In the genomic region with DNA sequence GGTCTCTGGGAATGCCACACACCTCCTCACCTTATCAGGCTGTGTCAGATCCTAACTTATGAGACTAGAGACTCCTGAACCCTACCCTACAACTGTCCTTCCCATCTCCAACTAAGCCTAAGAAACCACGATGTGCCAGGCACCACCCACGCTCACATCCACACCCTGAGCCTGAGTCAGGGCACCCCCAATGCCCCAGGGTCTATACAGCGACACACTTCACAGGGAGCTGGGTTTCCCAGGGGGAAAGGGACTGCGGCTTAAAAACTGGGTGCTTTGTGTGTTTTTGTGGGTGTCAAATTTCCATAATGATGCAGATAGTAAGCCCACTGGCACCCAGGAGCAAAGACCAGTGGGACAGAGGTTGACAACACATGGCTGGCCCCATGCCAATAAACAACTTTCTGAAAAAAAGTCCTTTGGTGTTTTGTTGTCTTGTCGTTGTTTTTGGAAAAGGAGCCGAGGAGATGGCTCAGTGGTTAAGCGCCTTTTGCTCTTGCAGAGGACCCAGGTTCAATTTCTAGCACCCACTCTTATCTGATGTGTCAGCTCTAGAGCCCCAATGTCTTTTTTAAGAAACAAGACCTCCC, we compare ENCODE assay signal across 9 mouse cellular contexts. TPM values are rescaled to one million over a fixed set of nuclear protein-coding genes. Genes with fewer than 3 reads are reported as not detected.
DNase-seq lines count a peak whose midpoint lies in the region; ATAC-seq and TF ChIP-seq lines count a peak whose summit lies in the region.
"Had no signal": no experiment of that assay in that cellular context is flagged by ENCODE, and none has a peak within 500 bp of the region (broad histone marks: within the 10 kb centered on the region; RNA-seq: fewer than 3 reads in every experiment).

No protein-coding gene starts in this region.

- no peak overlapping the region for H3K4me3 ChIP-seq in lung, embryonic 14.5 days (ENCODE audit: low read depth, low read length)
- no peak overlapping the region for H3K4me3 ChIP-seq in embryonic facial prominence, embryonic 12.5 days
- no peak overlapping the region for H3K4me3 ChIP-seq in intestine, embryonic 15.5 days (replicated peaks)
- H3K4me3 ChIP-seq in neural tube, embryonic 14.5 days (ENCODE audit: low read depth, low read length) = no peak overlapping the region

- H3K4me2 ChIP-seq in lung, embryonic 14.5 days = 0 out of 2 replicates have a peak overlapping the region, but pooled peaks have one; percentile 5
- H3K4me2 ChIP-seq in embryonic facial prominence, embryonic 12.5 days (replicated peaks) = no peak overlapping the region
- peak overlapping the region; percentile 56; the same call in 1 of the 2 replicates for H3K4me2 ChIP-seq in intestine, embryonic 15.5 days (replicated peaks)
- H3K4me2 ChIP-seq in neural tube, embryonic 14.5 days (ENCODE audit: low read depth, low read length) = no peak overlapping the region

- no peaks in the 10 kb centered on the region for H3K9me3 ChIP-seq in lung, embryonic 14.5 days (ENCODE audit: low read depth, low read length)
- no peaks in the 10 kb centered on the region for H3K9me3 ChIP-seq in embryonic facial prominence, embryonic 12.5 days
- no peaks in the 10 kb centered on the region for H3K9me3 ChIP-seq in intestine, embryonic 15.5 days
- H3K9me3 ChIP-seq in neural tube, embryonic 14.5 days (ENCODE audit: control insufficient read depth, low read length) = no peaks in the 10 kb centered on the region

- H3K4me1 ChIP-seq in lung, embryonic 14.5 days (ENCODE audit: insufficient read depth) = peaks cover 54% of the 10 kb centered on the region
- H3K4me1 ChIP-seq in embryonic facial prominence, embryonic 12.5 days = peaks cover 73% of the 10 kb centered on the region
- H3K4me1 ChIP-seq in intestine, embryonic 15.5 days (replicated peaks) = peaks cover 66% of the 10 kb centered on the region
- H3K4me1 ChIP-seq in neural tube, embryonic 14.5 days (ENCODE audit: control insufficient read depth, insufficient read depth, low read length) = peaks cover 57% of the 10 kb centered on the region

- no peaks in the 10 kb centered on the region for H3K27me3 ChIP-seq in lung, embryonic 14.5 days (ENCODE audit: insufficient read depth, low read length)
- no peaks in the 10 kb centered on the region for H3K27me3 ChIP-seq in embryonic facial prominence, embryonic 12.5 days
- H3K27me3 ChIP-seq in intestine, embryonic 15.5 days (replicated peaks) = no peaks in the 10 kb centered on the region
- no peaks in the 10 kb centered on the region for H3K27me3 ChIP-seq in neural tube, embryonic 14.5 days (ENCODE audit: control insufficient read depth, insufficient read depth, low read length)

- H3K27ac ChIP-seq in lung, embryonic 14.5 days (ENCODE audit: low read depth) = peak overlapping the region; percentile 97
- H3K27ac ChIP-seq in embryonic facial prominence, embryonic 12.5 days = peak overlapping the region; percentile 97
- peak overlapping the region; percentile 97 for H3K27ac ChIP-seq in intestine, embryonic 15.5 days
- H3K27ac ChIP-seq in neural tube, embryonic 14.5 days (ENCODE audit: low read depth, low read length) = peak overlapping the region; percentile 79; the same call in 1 of the 2 replicates
- H3K27ac ChIP-seq: liver, embryonic 14.5 days had no signal

- H3K36me3 ChIP-seq in lung, embryonic 14.5 days (ENCODE audit: insufficient read depth) = peaks cover 22% of the 10 kb centered on the region
- H3K36me3 ChIP-seq in embryonic facial prominence, embryonic 12.5 days = peaks cover 14% of the 10 kb centered on the region; the same call in 1 of the 2 replicates
- peaks cover 3% of the 10 kb centered on the region; the same call in 1 of the 2 replicates for H3K36me3 ChIP-seq in intestine, embryonic 15.5 days
- H3K36me3 ChIP-seq in neural tube, embryonic 14.5 days (ENCODE audit: control insufficient read depth, insufficient read depth, low read length) = no peaks in the 10 kb centered on the region

- no peak overlapping the region for H3K9ac ChIP-seq in lung, embryonic 14.5 days
- H3K9ac ChIP-seq in embryonic facial prominence, embryonic 12.5 days = no peak overlapping the region
- no peak overlapping the region for H3K9ac ChIP-seq in intestine, embryonic 15.5 days
- no peak overlapping the region for H3K9ac ChIP-seq in neural tube, embryonic 14.5 days (replicated peaks; ENCODE audit: low read depth, low read length)
- H3K9ac ChIP-seq: liver, embryonic 14.5 days had no signal

- ATAC-seq in lung, embryonic 14.5 days (ENCODE audit: insufficient read depth) = no peak
- no peak for ATAC-seq in embryonic facial prominence, embryonic 12.5 days (ENCODE audit: insufficient number of reproducible peaks, insufficient read depth, low FRiP score, low TSS enrichment)
- no peak for ATAC-seq in intestine, embryonic 15.5 days
- ATAC-seq in neural tube, embryonic 14.5 days (ENCODE audit: low read depth) = no peak
- ATAC-seq in megakaryocyte progenitor cell, adult 5-6 weeks (replicated peaks; ENCODE audit: poor library complexity) = no peak

- no peak for TF ChIP-seq CTCF in lung, embryonic 14.5 days (IDR thresholded peaks at IDR 0.05; ENCODE audit: low read depth)

- WGBS in lung, embryonic 14.5 days = 65% methylated on average over 7 of the region's 7 CpGs
- WGBS in embryonic facial prominence, embryonic 12.5 days = 72% methylated on average over 7 of the region's 7 CpGs
- 62% methylated on average over 7 of the region's 7 CpGs for WGBS in intestine, embryonic 15.5 days
- WGBS in neural tube, embryonic 14.5 days = 56% methylated on average over 7 of the region's 7 CpGs

- peak; percentile 57 for DNase-seq in lung, embryonic 14.5 days
- DNase-seq in lung, postnatal 14 days = no peak
- no peak for DNase-seq in gastrocnemius, postnatal 4 days (ENCODE audit: low spot score in 2 of 2)
- no peak for DNase-seq in urinary bladder, postnatal 14 days (ENCODE audit: low spot score)

RNA-seq across cellular contexts. Expression of gene Zmynd8, which starts 42.1 kb away (rescaled TPM):
- 40.5 and 46.0 TPM in 2 replicates for polyA plus RNA-seq in lung, embryonic 14.5 days (2014; fragmentation: Nextera tagmentation; extraction: Ambion mirVana)
- polyA plus RNA-seq in embryonic facial prominence, embryonic 12.5 days (2016; fragmentation: Nextera tagmentation; extraction: Ambion mirVana) = 58.9 and 64.2 TPM in 2 replicates
- 64.7 and 66.2 TPM in 2 replicates for polyA plus RNA-seq in intestine, embryonic 15.5 days (2015; fragmentation: Nextera tagmentation; extraction: Ambion mirVana)
- polyA plus RNA-seq in neural tube, embryonic 14.5 days (2014; fragmentation: Nextera tagmentation; extraction: Ambion mirVana) = 63.4 and 69.3 TPM in 2 replicates
- total RNA-seq in gastrocnemius, postnatal 4 days (2021) = 10 to 100 TPM; 39.0 to 39.6 TPM
- total RNA-seq in megakaryocyte progenitor cell, adult 5-6 weeks (2015) = 44.6 and 49.9 TPM in 2 replicates
- total RNA-seq in megakaryocyte progenitor cell, adult 5-6 weeks (2017) = 32.1 and 35.8 TPM in 2 replicates

Comparison
In these comparisons a context has a peak if more than half of its experiments do, and no peak if none do; other contexts are left out.
1. H3K4me2 ChIP-seq: peak in lung, embryonic 14.5 days (single experiment) and intestine, embryonic 15.5 days (single experiment); none in embryonic facial prominence, embryonic 12.5 days (single experiment) and neural tube, embryonic 14.5 days (single experiment).
2. Peak in every context shown above with its lines, with median percentiles within 50 percentile points of each other: H3K27ac ChIP-seq.